Mouse (Mus musculus): ENCODE results near the gene Gin1. TPM values are rescaled to one million over a fixed set of nuclear protein-coding genes. Genes with fewer than 3 reads are reported as not detected.
A peak's percentile ranks its signal among the peaks of the same experiment; 100 is the strongest.

Gene Gin1
- total and polyA plus RNA-seq, 3 experiments = 13.6 to 20.6 TPM; not detected in 1

- H3K4me1 ChIP-seq (ENCODE audit: control insufficient read depth in 1 of 2, insufficient read depth in 2 of 2, low read length in 2 of 2) = no peaks in the 10 kb centered on the region
- H3K79me2 ChIP-seq (ENCODE audit: control insufficient read depth, insufficient read depth, low read length, poor library complexity) = no peaks in the 10 kb centered on the region
These were observed 26.0 kb downstream of the Gin1 start for GRCm38 (mm10) chr1:97795936-97796335.

GRCm38 (mm10) chr1:97802207-97802902 is 32.4 kb downstream of the Gin1 start:
- Histone ChIP-seq H3K36me3 (ENCODE audit: control insufficient read depth in 1 of 2, insufficient read depth in 2 of 2, low read length in 2 of 2) (peaks cover 0 to 3% of the 10 kb centered on the region in 2 experiments; a peak in 2 of 4 replicates), H3K79me2 (ENCODE audit: control insufficient read depth, insufficient read depth, low read length, poor library complexity) (no peaks in the 10 kb centered on the region), H3K9ac (ENCODE audit: control insufficient read depth, low read depth, low read length, poor library complexity, severe bottlenecking) (peak overlapping the region; percentile 73), H3K9me3 (replicated peaks; ENCODE audit: insufficient read depth, low read length) (no peaks in the 10 kb centered on the region), H3K4me1 (ENCODE audit: control insufficient read depth in 1 of 2, insufficient read depth in 2 of 2, low read length in 2 of 2) (peaks cover 0 to 2% of the 10 kb centered on the region in 2 experiments; a peak in 3 of 4 replicates), H3K27me3 (ENCODE audit: control insufficient read depth in 1 of 2, insufficient read depth in 2 of 2, low read length in 2 of 2) (no peaks in the 10 kb centered on the region), H3K4me3 (ENCODE audit: control insufficient read depth in 1 of 2, insufficient read depth in 1 of 2, low read depth in 2 of 2, low read length in 2 of 2) (peak overlapping the region; percentile 56 to 79), H3K27ac (ENCODE audit: control insufficient read depth, low read depth, low read length) (no peak overlapping the region)
- peak; percentile 83 for DNase-seq (ENCODE audit: low read depth, low spot score)
- no peak for TF ChIP-seq MXI1 (IDR thresholded peaks at IDR 0.05; ENCODE audit: low read depth, low read length)
- peak; percentile 44; the same call in 1 of the 2 replicates for TF ChIP-seq HCFC1 (IDR thresholded peaks at IDR 0.05; ENCODE audit: low read depth, low read length)
- no peak for TF ChIP-seq E2F4 (IDR thresholded peaks at IDR 0.05; ENCODE audit: borderline replicate concordance, low read depth, low read length)
- TF ChIP-seq RCOR1 (IDR thresholded peaks at IDR 0.05; ENCODE audit: low read depth, low read length) = 0 out of 2 replicates have a peak, but pooled peaks have one; percentile 8
- TF ChIP-seq TCF12 (IDR thresholded peaks at IDR 0.05; ENCODE audit: low read depth, low read length) = no peak
- TF ChIP-seq CTCF (IDR thresholded peaks at IDR 0.05 in 2 of 3, conservative IDR thresholded peaks at IDR 0.05 in 1 of 3; ENCODE audit: control insufficient read depth in 1 of 3, insufficient read depth in 1 of 3, low read depth in 2 of 3, low read length in 3 of 3, poor library complexity in 1 of 3, severe bottlenecking in 1 of 3) = peak; percentile 17 to 92 (median 73); a peak in 5 of 6 replicates
- no peak for TF ChIP-seq MAFK (IDR thresholded peaks at IDR 0.05; ENCODE audit: borderline replicate concordance, low read depth, low read length)
- no peak for TF ChIP-seq MYB (IDR thresholded peaks at IDR 0.05; ENCODE audit: low read depth, low read length)
- TF ChIP-seq MEF2A (IDR thresholded peaks at IDR 0.05; ENCODE audit: extremely low read depth, insufficient replicate concordance, low read depth, low read length, poor library complexity, severe bottlenecking) = no peak
- peak; percentile 38; the same call in 1 of the 2 replicates for TF ChIP-seq ELF1 (IDR thresholded peaks at IDR 0.05; ENCODE audit: low read depth, low read length)
- no peak for TF ChIP-seq POLR2AphosphoS5 (IDR thresholded peaks at IDR 0.05; ENCODE audit: borderline replicate concordance, low read depth, low read length)
- no peak for TF ChIP-seq CHD2 (IDR thresholded peaks at IDR 0.05; ENCODE audit: low read length)
- peak; percentile 29; the same call in 1 of the 2 replicates for TF ChIP-seq BHLHE40 (IDR thresholded peaks at IDR 0.05; ENCODE audit: borderline replicate concordance, low read depth, low read length)
- TF ChIP-seq NRF1 (IDR thresholded peaks at IDR 0.05; ENCODE audit: insufficient read depth, low read depth, low read length, poor library complexity, severe bottlenecking) = no peak
- TF ChIP-seq SMC3 (IDR thresholded peaks at IDR 0.05; ENCODE audit: low read depth, low read length) = peak; percentile 98
- TF ChIP-seq USF2 (IDR thresholded peaks at IDR 0.05; ENCODE audit: borderline replicate concordance in 1 of 2, insufficient read depth in 1 of 2, low read depth in 1 of 2, low read length in 2 of 2) = no peak
- 0 out of 2 replicates have a peak, but pooled peaks have one; percentile 70 for TF ChIP-seq CHD1 (IDR thresholded peaks at IDR 0.05; ENCODE audit: low read depth, low read length)
- TF ChIP-seq NELFE (IDR thresholded peaks at IDR 0.05; ENCODE audit: low read depth, low read length) = no peak
- TF ChIP-seq SIN3A (IDR thresholded peaks at IDR 0.05; ENCODE audit: low read length) = peak; percentile 77
- TF ChIP-seq GATA1 (IDR thresholded peaks at IDR 0.05; ENCODE audit: low read depth, low read length) = no peak
- TF ChIP-seq TAL1 (IDR thresholded peaks at IDR 0.05; ENCODE audit: low read length) = no peak
- TF ChIP-seq TBP (IDR thresholded peaks at IDR 0.05; ENCODE audit: low read depth, low read length) = no peak
- no peak for TF ChIP-seq ZKSCAN1 (IDR thresholded peaks at IDR 0.05; ENCODE audit: low read depth, low read length)
- peak; percentile 98 for TF ChIP-seq RAD21 (IDR thresholded peaks at IDR 0.05; ENCODE audit: low read depth, low read length)
- no peak for TF ChIP-seq USF1 (IDR thresholded peaks at IDR 0.05; ENCODE audit: low read depth, low read length)
- no peak for TF ChIP-seq EP300 (IDR thresholded peaks at IDR 0.05; ENCODE audit: low read depth in 1 of 2, low read length in 2 of 2)
- TF ChIP-seq UBTF (IDR thresholded peaks at IDR 0.05; ENCODE audit: borderline replicate concordance, insufficient read depth, low read depth, low read length) = no peak
- TF ChIP-seq JUND (IDR thresholded peaks at IDR 0.05; ENCODE audit: low read depth, low read length) = no peak

More at GRCm38 (mm10) chr1:97795936-97796335, 26.0 kb downstream of the Gin1 start:
- Histone ChIP-seq H3K36me3 (ENCODE audit: control insufficient read depth in 1 of 2, insufficient read depth in 2 of 2, low read length in 2 of 2) (peaks cover 2 to 3% of the 10 kb centered on the region in 2 experiments; a peak in 3 of 4 replicates), H3K9me3 (replicated peaks; ENCODE audit: insufficient read depth, low read length) (no peaks in the 10 kb centered on the region), H3K9ac (ENCODE audit: control insufficient read depth, low read depth, low read length, poor library complexity, severe bottlenecking) (no peak overlapping the region), H3K4me3 (ENCODE audit: control insufficient read depth in 1 of 2, insufficient read depth in 1 of 2, low read depth in 2 of 2, low read length in 2 of 2) (no peak overlapping the region), H3K27ac (ENCODE audit: control insufficient read depth, low read depth, low read length) (no peak overlapping the region), H3K27me3 (ENCODE audit: control insufficient read depth in 1 of 2, insufficient read depth in 2 of 2, low read length in 2 of 2) (no peaks in the 10 kb centered on the region)
- DNase-seq (ENCODE audit: low read depth, low spot score) = no peak
- TF ChIP-seq NRF1 (IDR thresholded peaks at IDR 0.05; ENCODE audit: insufficient read depth, low read depth, low read length, poor library complexity, severe bottlenecking) = no peak
- TF ChIP-seq CTCF (IDR thresholded peaks at IDR 0.05 in 2 of 3, conservative IDR thresholded peaks at IDR 0.05 in 1 of 3; ENCODE audit: control insufficient read depth in 1 of 3, insufficient read depth in 1 of 3, low read depth in 2 of 3, low read length in 3 of 3, poor library complexity in 1 of 3, severe bottlenecking in 1 of 3) = no peak
- TF ChIP-seq EP300 (IDR thresholded peaks at IDR 0.05; ENCODE audit: low read depth in 1 of 2, low read length in 2 of 2) = no peak
